Mouse (Mus musculus): ENCODE data around the gene Slc25a17. TPM values are rescaled to one million over a fixed set of nuclear protein-coding genes. Genes with fewer than 3 reads are reported as not detected.

Gene Slc25a17
- polyA plus RNA-seq (2012; rRNA removed; ENCODE audit: low replicate concordance), result 5.6 and 10.0 TPM in 2 replicates

DNA sequence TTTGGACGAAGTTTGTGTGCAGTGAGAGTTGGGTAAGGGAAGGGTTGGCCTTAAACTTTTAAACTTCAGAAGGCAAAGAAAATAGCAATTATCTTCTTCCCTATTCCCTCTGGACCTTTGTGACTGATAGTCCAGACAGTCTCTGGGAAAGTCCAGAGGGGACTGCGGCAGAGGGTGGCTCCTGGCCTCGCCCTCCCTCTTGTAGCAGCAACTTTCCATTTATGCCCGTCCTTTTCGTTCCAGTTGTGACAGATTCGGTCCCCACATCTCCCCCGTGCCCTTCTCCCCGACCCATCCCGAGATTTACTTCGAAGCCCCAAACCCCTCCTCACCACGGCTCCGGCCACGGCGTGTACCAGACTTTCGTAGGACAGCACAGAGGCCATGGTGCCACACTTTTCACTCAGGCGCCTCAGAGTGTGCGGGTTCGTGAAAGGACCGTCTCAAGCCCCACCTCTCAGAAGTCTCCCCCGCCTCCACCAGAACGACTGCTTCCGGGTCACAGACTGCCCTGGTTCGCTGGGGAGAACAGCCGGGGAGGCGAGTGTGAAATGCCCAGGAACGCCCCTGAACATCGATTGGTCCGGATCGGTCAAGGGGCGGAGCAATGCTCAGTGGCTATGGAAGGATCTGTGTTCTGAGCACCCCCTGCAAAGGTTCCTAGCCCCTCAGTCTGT lies at the start of gene Slc25a17:
Gene Slc25a17, minus strand, starts transcription at position 468 of the 677 bp plus-strand sequence.

GRCm38 (mm10) chr15:81408199-81408598 lies 47.6 kb upstream of the Slc25a17 start, which contains the start of gene Dnajb7:
Gene Dnajb7, minus strand, starts transcription at chr15:81408299.

DNA sequence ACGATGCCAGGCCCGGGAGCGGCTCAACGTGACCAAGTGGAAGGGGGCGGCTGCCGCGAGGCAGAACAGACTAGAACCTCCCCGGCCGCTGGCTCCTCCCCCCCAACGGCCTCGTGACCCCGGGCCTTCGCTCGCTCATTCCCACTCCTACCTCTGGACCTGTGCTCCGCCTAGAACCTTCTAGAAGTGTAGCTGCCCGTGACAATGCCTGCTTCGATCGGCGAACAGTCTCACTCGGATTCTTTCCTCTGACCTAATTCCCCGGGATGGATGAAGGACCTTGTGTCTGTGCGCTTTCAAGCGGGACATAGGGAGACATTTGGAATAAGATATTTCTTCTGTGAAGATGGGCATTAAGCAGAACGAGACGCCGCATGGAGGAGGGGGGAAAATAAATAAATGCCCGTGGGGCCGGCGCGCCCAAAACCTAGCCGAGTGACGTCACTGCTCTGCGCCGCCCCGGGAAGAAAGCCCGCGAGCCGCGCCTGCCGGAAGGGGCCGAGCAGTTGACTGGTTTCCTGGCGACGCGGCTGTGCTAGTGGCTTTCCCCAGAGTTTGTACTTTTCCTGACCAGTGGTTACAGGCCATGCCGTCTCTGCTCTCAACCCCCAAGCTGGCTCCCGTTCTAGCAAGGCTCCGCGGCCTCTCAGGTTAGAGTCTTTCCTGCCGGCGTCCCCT lies 39.2 kb upstream of the Slc25a17 start, which contains the start of the genes St13 and Xpnpep3:
Gene St13, minus strand, starts transcription at position 440 of the 678 bp plus-strand sequence.
Gene Xpnpep3, plus strand, starts transcription at position 501 of the 678 bp plus-strand sequence.

Other genes starting within 250 kb of the Slc25a17 start
- gene Mrtfa, start 170.1 kb downstream of the Slc25a17 start, polyA plus RNA-seq (2012; rRNA removed; ENCODE audit: low replicate concordance), result 26.8 and 29.2 TPM in 2 replicates
- 0.56 and 1.1 TPM in 2 replicates for gene Mchr1, start 125.3 kb downstream of the Slc25a17 start, polyA plus RNA-seq (2012; rRNA removed; ENCODE audit: low replicate concordance)
- 3.7 and 10.6 TPM in 2 replicates for gene St13, start 39.3 kb upstream of the Slc25a17 start, polyA plus RNA-seq (2012; rRNA removed; ENCODE audit: low replicate concordance)
- 1.2 and 3.5 TPM in 2 replicates for gene Xpnpep3, start 39.3 kb upstream of the Slc25a17 start, polyA plus RNA-seq (2012; rRNA removed; ENCODE audit: low replicate concordance)
- gene Dnajb7, start 47.5 kb upstream of the Slc25a17 start, polyA plus RNA-seq (2012; rRNA removed; ENCODE audit: low replicate concordance), result 0.12 and 0.21 TPM in 2 replicates
- 9.8 and 10.6 TPM in 2 replicates for gene Rbx1, start 105.5 kb upstream of the Slc25a17 start, polyA plus RNA-seq (2012; rRNA removed; ENCODE audit: low replicate concordance)
- gene Ep300, start 224.5 kb upstream of the Slc25a17 start, polyA plus RNA-seq (2012; rRNA removed; ENCODE audit: low replicate concordance), result 15.7 and 17.1 TPM in 2 replicates